Mouse (Mus musculus): ENCODE measurements around the gene Ccdc85b.

DNA sequence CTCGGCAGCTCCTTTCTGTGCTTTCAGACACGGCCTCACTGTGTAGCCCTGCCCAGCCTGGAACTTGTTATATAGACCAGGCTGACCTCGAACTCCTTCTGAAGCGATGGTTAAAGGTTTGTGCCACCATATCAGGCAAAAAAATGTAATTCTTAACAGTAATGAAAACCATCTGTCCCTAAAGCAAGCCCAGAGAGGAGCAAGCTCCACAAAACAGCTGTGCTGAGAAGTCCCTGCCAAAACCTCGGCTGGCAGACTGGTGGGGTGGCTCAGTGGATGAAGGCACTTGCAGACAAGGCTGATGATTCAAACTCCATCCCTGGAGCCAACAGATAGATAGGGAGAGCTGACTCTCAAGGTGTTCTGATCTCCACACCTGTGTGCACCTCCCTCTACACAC lies 48.6 kb downstream of the Ccdc85b start:
- TF ChIP-seq CTCF (IDR thresholded peaks at IDR 0.05; ENCODE audit: control insufficient read depth, insufficient read depth, insufficient read length) (no peak), MAX (IDR thresholded peaks at IDR 0.05) (no peak), MYOD1 (IDR thresholded peaks at IDR 0.05; ENCODE audit: control insufficient read depth, insufficient read length, low read depth) (no peak), USF1 (IDR thresholded peaks at IDR 0.05; ENCODE audit: low read depth) (no peak)

Measured in C2C12 (cell line).